Mouse (Mus musculus): ENCODE measurements around the gene Rnd1. TPM values are rescaled to one million over a fixed set of nuclear protein-coding genes. Genes with fewer than 3 reads are reported as not detected.

The Rnd1 gene
- polyA plus RNA-seq, 1 experiment from 2014 or later = 3.1 TPM

- Histone ChIP-seq H3K9me3 (ENCODE audit: low read length) (no peaks in the 10 kb centered on the region), H3K4me2 (replicated peaks; ENCODE audit: low read depth, low read length) (no peak overlapping the region), H3K36me3 (ENCODE audit: insufficient read depth, low read length) (no peaks in the 10 kb centered on the region), H3K4me3 (ENCODE audit: low read depth, low read length) (no peak overlapping the region), H3K9ac (replicated peaks; ENCODE audit: low read depth) (no peak overlapping the region), H3K4me1 (ENCODE audit: insufficient read depth, low read depth, low read length) (no peaks in the 10 kb centered on the region), H3K27me3 (replicated peaks; ENCODE audit: insufficient read depth, low read length) (no peaks in the 10 kb centered on the region), H3K27ac (ENCODE audit: low read length) (no peak overlapping the region)
- DNase-seq (ENCODE audit: low spot score) (no peak), ATAC-seq (no peak)
- TF ChIP-seq CTCF (IDR thresholded peaks at IDR 0.05) (no peak), EP300 (IDR thresholded peaks at IDR 0.05) (no peak)
- WGBS = 49% methylated on average over 16 of the region's 16 CpGs
Measured at GRCm38 (mm10) chr15:98717301-98717700, 40.0 kb upstream of the Rnd1 start.

- H3K9me3 ChIP-seq (ENCODE audit: low read length) = no peaks in the 10 kb centered on the region
- H3K9ac ChIP-seq (replicated peaks; ENCODE audit: low read depth) = no peak overlapping the region
- no peak for TF ChIP-seq CTCF (IDR thresholded peaks at IDR 0.05)
- peak; percentile 68 for TF ChIP-seq EP300 (IDR thresholded peaks at IDR 0.05)
- H3K27me3 ChIP-seq (replicated peaks; ENCODE audit: insufficient read depth, low read length) = no peaks in the 10 kb centered on the region
- no peaks in the 10 kb centered on the region for H3K36me3 ChIP-seq (ENCODE audit: insufficient read depth, low read length)
- 30% methylated on average over 5 of the region's 5 CpGs for WGBS
- no peaks in the 10 kb centered on the region for H3K4me1 ChIP-seq (ENCODE audit: insufficient read depth, low read depth, low read length)
- DNase-seq (ENCODE audit: low spot score) (peak; percentile 73), ATAC-seq (peak; percentile 84)
- no peak overlapping the region for H3K4me2 ChIP-seq (replicated peaks; ENCODE audit: low read depth, low read length)
- no peak overlapping the region for H3K4me3 ChIP-seq (ENCODE audit: low read depth, low read length)
- no peak overlapping the region for H3K27ac ChIP-seq (ENCODE audit: low read length)
Measured at GRCm38 (mm10) chr15:98714230-98714652, 37.0 kb upstream of the Rnd1 start.

- peak; percentile 66 for DNase-seq (ENCODE audit: low spot score)
- H3K4me3 ChIP-seq (ENCODE audit: low read depth, low read length) = no peak overlapping the region
- WGBS = 15% methylated on average over 9 of the region's 9 CpGs
- H3K4me1 ChIP-seq (ENCODE audit: insufficient read depth, low read depth, low read length) = no peaks in the 10 kb centered on the region
- H3K36me3 ChIP-seq (ENCODE audit: insufficient read depth, low read length) = no peaks in the 10 kb centered on the region
- no peak overlapping the region for H3K27ac ChIP-seq (ENCODE audit: low read length)
- 0 out of 2 replicates have a peak, but pooled peaks have one; percentile 23 for ATAC-seq
- H3K9ac ChIP-seq (replicated peaks; ENCODE audit: low read depth) = no peak overlapping the region
- no peaks in the 10 kb centered on the region for H3K27me3 ChIP-seq (replicated peaks; ENCODE audit: insufficient read depth, low read length)
- no peaks in the 10 kb centered on the region for H3K9me3 ChIP-seq (ENCODE audit: low read length)
- no peak overlapping the region for H3K4me2 ChIP-seq (replicated peaks; ENCODE audit: low read depth, low read length)
- TF ChIP-seq CTCF (IDR thresholded peaks at IDR 0.05) = peak; percentile 87
- no peak for TF ChIP-seq EP300 (IDR thresholded peaks at IDR 0.05)
Measured at GRCm38 (mm10) chr15:98710442-98710841, 33.2 kb upstream of the Rnd1 start.

- peak; percentile 94 for ATAC-seq
- WGBS = 16% methylated on average over 16 of the region's 16 CpGs
- Histone ChIP-seq H3K9me3 (ENCODE audit: low read length) (no peaks in the 10 kb centered on the region), H3K4me1 (ENCODE audit: insufficient read depth, low read depth, low read length) (no peaks in the 10 kb centered on the region), H3K27me3 (replicated peaks; ENCODE audit: insufficient read depth, low read length) (peaks cover under 1% of the 10 kb centered on the region; the same call in 1 of the 2 replicates), H3K36me3 (ENCODE audit: insufficient read depth, low read length) (no peaks in the 10 kb centered on the region), H3K4me2 (replicated peaks; ENCODE audit: low read depth, low read length) (peak within 1 kb of the TSS; percentile 41), H3K9ac (replicated peaks; ENCODE audit: low read depth) (no peak within 1 kb of the TSS), H3K27ac (ENCODE audit: low read length) (no peak within 1 kb of the TSS), H3K4me3 (ENCODE audit: low read depth, low read length) (peak within 1 kb of the TSS; percentile 23; the same call in 1 of the 2 replicates)
- TF ChIP-seq EP300 (IDR thresholded peaks at IDR 0.05) (no peak), CTCF (IDR thresholded peaks at IDR 0.05) (peak; percentile 83)
- DNase-seq (ENCODE audit: low spot score) = peak; percentile 97
Measured at GRCm38 (mm10) chr15:98707766-98708372, 30.6 kb upstream of the Rnd1 start, which contains the start of gene Ccdc65. Gene Ccdc65 (plus strand): TSS chr15:98708207.

- no peaks in the 10 kb centered on the region for H3K36me3 ChIP-seq (ENCODE audit: insufficient read depth, low read length)
- no peak overlapping the region for H3K27ac ChIP-seq (ENCODE audit: low read length)
- H3K4me2 ChIP-seq (replicated peaks; ENCODE audit: low read depth, low read length) = no peak overlapping the region
- H3K9me3 ChIP-seq (ENCODE audit: low read length) = no peaks in the 10 kb centered on the region
- H3K9ac ChIP-seq (replicated peaks; ENCODE audit: low read depth) = no peak overlapping the region
- no peak overlapping the region for H3K4me3 ChIP-seq (ENCODE audit: low read depth, low read length)
- TF ChIP-seq CTCF (IDR thresholded peaks at IDR 0.05) (no peak), EP300 (IDR thresholded peaks at IDR 0.05) (no peak)
- 51% methylated on average over 9 of the region's 9 CpGs for WGBS
- DNase-seq (ENCODE audit: low spot score) (no peak), ATAC-seq (no peak)
- H3K4me1 ChIP-seq (ENCODE audit: insufficient read depth, low read depth, low read length) = 0 out of 2 replicates have a peak, but pooled peaks cover 3% of the 10 kb centered on the region
- peaks cover 27% of the 10 kb centered on the region for H3K27me3 ChIP-seq (replicated peaks; ENCODE audit: insufficient read depth, low read length)
Measured at GRCm38 (mm10) chr15:98704312-98704711, 27.1 kb upstream of the Rnd1 start.

- Histone ChIP-seq H3K27ac (ENCODE audit: low read length) (no peak overlapping the region), H3K27me3 (replicated peaks; ENCODE audit: insufficient read depth, low read length) (peaks cover 27% of the 10 kb centered on the region), H3K9ac (replicated peaks; ENCODE audit: low read depth) (no peak overlapping the region), H3K4me2 (replicated peaks; ENCODE audit: low read depth, low read length) (peak overlapping the region; percentile 27), H3K4me1 (ENCODE audit: insufficient read depth, low read depth, low read length) (0 out of 2 replicates have a peak, but pooled peaks cover 5% of the 10 kb centered on the region), H3K9me3 (ENCODE audit: low read length) (no peaks in the 10 kb centered on the region), H3K36me3 (ENCODE audit: insufficient read depth, low read length) (no peaks in the 10 kb centered on the region), H3K4me3 (ENCODE audit: low read depth, low read length) (no peak overlapping the region)
- DNase-seq (ENCODE audit: low spot score) (peak; percentile 91), ATAC-seq (peak; percentile 92)
- 5% methylated on average over 40 of the region's 40 CpGs for WGBS
- TF ChIP-seq CTCF (IDR thresholded peaks at IDR 0.05) = peak; percentile 97
- TF ChIP-seq EP300 (IDR thresholded peaks at IDR 0.05) = no peak
Measured at GRCm38 (mm10) chr15:98699190-98700105, 22.2 kb upstream of the Rnd1 start.

Measured in lung, postnatal 0 days (tissue).